Mouse (Mus musculus) forebrain, embryonic 12.5 days (tissue): ENCODE measurements around the gene Phactr1. TPM values are rescaled to one million over a fixed set of nuclear protein-coding genes. Genes with fewer than 3 reads are reported as not detected.

ENCODE experiments used
- ATAC-seq: fragments of 200-750 bp; cut with Nextera tagmentation; 2 replicates; pipeline ENCODE4 v1.8.0; 2017; ENCODE audit warnings: moderate TSS enrichment; ENCODE audit not compliant: low FRiP score
- H3K27ac ChIP-seq: fragments of 300-500 bp; sonication (generic); 2 replicates; pipeline ENCODE4 v1.5.1; 2016; ENCODE audit warnings: mild to moderate bottlenecking
- H3K27me3 ChIP-seq: fragments of 300-500 bp; sonication (generic); 2 replicates; pipeline ENCODE4 v1.6.1; 2016; ENCODE audit warnings: mild to moderate bottlenecking
- H3K36me3 ChIP-seq: fragments of 300-500 bp; sonication (generic); replicated peaks from 2 replicates; pipeline ENCODE4 v1.6.1; 2016; ENCODE audit warnings: mild to moderate bottlenecking
- H3K4me1 ChIP-seq: fragments of 300-500 bp; sonication (generic); 2 replicates; pipeline ENCODE4 v1.6.1; 2016
- H3K4me2 ChIP-seq: fragments of 300-500 bp; sonication (generic); 2 replicates; pipeline ENCODE4 v1.6.1; 2016; ENCODE audit warnings: mild to moderate bottlenecking, moderate library complexity
- H3K4me3 ChIP-seq: fragments of 300-500 bp; sonication (generic); replicated peaks from 2 replicates; pipeline ENCODE4 v1.5.1; 2016; ENCODE audit warnings: mild to moderate bottlenecking
- H3K9ac ChIP-seq: fragments of 300-500 bp; sonication (generic); 2 replicates; pipeline ENCODE4 v1.6.1; 2016; ENCODE audit warnings: mild to moderate bottlenecking
- H3K9me3 ChIP-seq: fragments of 300-500 bp; sonication (generic); 2 replicates; pipeline ENCODE4 v1.6.1; 2016
- WGBS: fragments of 180-500 bp; shearing (Covaris S2); methylation state at CpG from one replicate; pipeline ENCODE4 v1.1.7; 2016; 5-methylcytosine and 5-hydroxymethylcytosine counted together
- polyA plus RNA-seq: library from polyadenylated mRNA; unstranded; fragments of >200 nt; fragmentation: Nextera tagmentation; extraction: Ambion mirVana; gene quantifications from 2 replicates; pipeline ENCODE4 v1.2.1, GENCODE M21; 2016

Phactr1 gene
- polyA plus RNA-seq, 1 experiment from 2014 or later: 17.4 TPM

DNA sequence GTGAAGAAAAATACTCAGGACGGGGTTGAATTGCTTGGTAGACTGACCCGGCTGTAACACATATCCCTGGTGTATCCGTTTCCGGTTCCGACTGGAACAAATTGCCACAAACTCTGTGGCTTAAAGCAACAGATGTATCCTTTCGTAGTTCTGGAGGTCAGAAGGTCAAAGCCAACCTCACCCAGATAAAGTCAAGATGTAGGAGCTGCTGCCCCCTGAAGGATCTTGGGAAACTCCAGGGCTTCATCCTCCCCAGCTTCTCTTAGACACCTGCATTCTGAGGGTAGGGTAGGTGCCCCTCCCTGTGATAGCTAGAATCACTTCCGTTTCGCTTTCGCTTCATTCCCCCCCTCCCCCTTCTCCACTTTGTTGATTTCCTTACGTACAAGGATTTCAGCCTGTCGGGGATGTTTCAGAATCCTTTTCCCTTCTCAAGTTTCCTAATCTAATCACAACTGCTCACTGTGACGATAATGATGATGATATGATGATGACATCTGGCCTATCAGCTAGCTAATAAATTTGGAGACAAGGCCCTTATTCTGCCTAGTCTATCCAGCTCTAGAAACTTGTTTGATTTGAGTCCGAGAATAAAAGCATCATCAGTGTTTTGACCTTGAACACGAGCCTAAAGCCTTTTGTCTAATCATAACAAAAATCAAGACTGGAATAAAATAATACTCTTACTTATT lies 203.8 kb downstream of the Phactr1 start:
- Histone ChIP-seq H3K36me3 (no peaks in the 10 kb centered on the region), H3K27me3 (no peaks in the 10 kb centered on the region), H3K9ac (no peak overlapping the region), H3K27ac (no peak overlapping the region), H3K9me3 (no peaks in the 10 kb centered on the region), H3K4me3 (no peak overlapping the region), H3K4me2 (no peak overlapping the region), H3K4me1 (no peaks in the 10 kb centered on the region)
- WGBS: 70% methylated on average over 14 of the region's 14 CpGs
- ATAC-seq: no peak

DNA sequence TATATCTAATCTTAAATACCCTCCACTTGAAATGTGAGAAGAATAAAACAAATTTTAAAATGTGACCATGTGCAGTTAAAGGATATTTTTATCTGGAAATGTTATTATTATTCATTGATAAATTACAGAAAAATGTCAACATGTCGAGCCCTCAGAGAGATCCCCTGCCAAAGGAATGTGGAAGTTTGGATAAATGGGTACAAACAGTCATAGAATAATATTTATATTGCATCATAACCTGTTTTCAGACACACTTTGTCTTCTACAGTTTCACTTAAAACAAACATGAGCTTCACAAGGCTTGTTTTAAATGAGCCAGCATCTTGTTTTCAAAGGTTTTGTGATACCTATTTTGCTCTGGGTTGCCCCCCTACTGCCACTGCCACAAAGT lies 204.3 kb downstream of the Phactr1 start:
- no peak overlapping the region for H3K27ac ChIP-seq
- H3K4me1 ChIP-seq: no peaks in the 10 kb centered on the region
- 82% methylated on average over 1 of the region's 1 CpGs for WGBS
- H3K9me3 ChIP-seq: no peaks in the 10 kb centered on the region
- no peaks in the 10 kb centered on the region for H3K27me3 ChIP-seq
- H3K9ac ChIP-seq: no peak overlapping the region
- H3K4me2 ChIP-seq: no peak overlapping the region
- ATAC-seq: no peak
- no peaks in the 10 kb centered on the region for H3K36me3 ChIP-seq
- no peak overlapping the region for H3K4me3 ChIP-seq

DNA sequence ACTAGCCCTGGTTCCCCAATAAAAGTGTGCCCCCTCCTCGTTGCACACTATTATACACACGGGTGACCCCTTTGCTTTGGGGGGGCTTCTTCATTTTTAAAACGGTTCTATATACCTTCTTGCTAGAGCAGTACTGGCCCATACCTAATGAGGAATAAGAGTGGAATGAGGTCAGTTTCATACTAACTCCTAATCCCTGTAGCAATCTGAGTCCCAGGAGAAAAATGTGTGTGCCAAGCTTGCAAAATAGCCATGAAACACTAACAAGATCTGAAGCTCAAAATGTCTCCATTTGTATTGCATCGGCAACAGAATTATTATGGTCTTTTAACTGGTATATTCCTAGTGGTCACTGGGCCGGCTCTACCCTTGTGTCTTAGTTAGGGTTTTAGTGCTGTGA lies 207.3 kb downstream of the Phactr1 start:
- Histone ChIP-seq H3K4me2 (no peak overlapping the region), H3K27me3 (no peaks in the 10 kb centered on the region), H3K4me1 (no peaks in the 10 kb centered on the region), H3K9ac (no peak overlapping the region), H3K36me3 (no peaks in the 10 kb centered on the region), H3K9me3 (no peaks in the 10 kb centered on the region), H3K4me3 (no peak overlapping the region), H3K27ac (no peak overlapping the region)
- 88% methylated on average over 5 of the region's 5 CpGs for WGBS
- ATAC-seq: no peak

DNA sequence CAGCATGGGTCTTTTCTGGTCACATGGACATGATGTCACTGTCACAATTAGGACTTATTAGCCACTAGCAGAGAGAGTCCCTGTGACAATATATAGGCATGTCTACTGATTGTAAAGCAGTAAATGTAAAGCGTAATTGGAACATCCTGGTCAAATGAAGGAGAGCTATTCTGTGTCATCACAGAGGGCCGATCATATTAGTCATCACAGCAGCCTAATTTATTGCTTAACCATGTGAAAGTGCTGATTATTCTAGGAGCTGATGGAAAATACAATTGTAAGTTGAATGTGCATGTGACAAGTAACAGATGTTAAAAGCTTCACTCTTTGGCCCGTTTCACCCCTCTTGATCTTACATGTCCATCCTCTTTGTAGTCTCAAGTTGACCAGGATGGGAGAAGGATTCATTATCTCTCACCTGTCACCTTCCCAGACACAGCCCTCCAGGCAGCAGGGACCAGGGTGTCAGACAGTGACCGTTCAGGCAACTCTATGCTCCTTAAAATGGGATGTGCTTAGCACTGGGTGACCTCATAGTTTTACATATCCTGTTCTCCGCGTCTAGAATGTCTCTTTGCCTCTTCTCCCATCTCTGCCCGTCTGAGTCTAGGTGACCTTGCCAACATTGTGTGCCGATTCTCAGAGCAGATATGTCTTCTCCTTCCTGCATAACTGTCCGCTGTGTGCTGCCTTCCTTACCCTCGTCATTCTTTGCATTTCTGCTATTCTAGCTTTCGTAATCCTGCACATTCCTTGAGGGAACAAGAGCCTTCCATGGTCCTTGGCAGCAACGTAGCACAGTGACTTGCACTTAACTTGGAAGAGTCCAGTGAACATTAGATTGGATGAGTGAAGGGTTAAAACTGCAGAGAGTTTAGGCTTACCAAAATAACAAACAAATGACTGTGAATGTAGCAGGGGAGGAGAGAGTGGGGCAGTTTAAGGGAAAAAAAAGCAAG lies 209.4 kb downstream of the Phactr1 start:
- Histone ChIP-seq H3K9ac (no peak overlapping the region), H3K36me3 (no peaks in the 10 kb centered on the region), H3K4me2 (no peak overlapping the region), H3K9me3 (no peaks in the 10 kb centered on the region), H3K27ac (no peak overlapping the region), H3K27me3 (no peaks in the 10 kb centered on the region), H3K4me3 (no peak overlapping the region), H3K4me1 (no peaks in the 10 kb centered on the region)
- 84% methylated on average over 12 of the region's 12 CpGs for WGBS
- no peak for ATAC-seq

- Histone ChIP-seq H3K4me2 (no peak overlapping the region), H3K36me3 (no peaks in the 10 kb centered on the region), H3K27me3 (no peaks in the 10 kb centered on the region), H3K9ac (no peak overlapping the region), H3K27ac (no peak overlapping the region), H3K9me3 (no peaks in the 10 kb centered on the region), H3K4me1 (no peaks in the 10 kb centered on the region), H3K4me3 (no peak overlapping the region)
- no peak for ATAC-seq
- WGBS: 87% methylated on average over 5 of the region's 5 CpGs
These were observed 210.2 kb downstream of the Phactr1 start for GRCm38 (mm10) chr13:42890651-42891050.

GRCm38 (mm10) chr13:42894016-42894415 lies 213.6 kb downstream of the Phactr1 start:
- H3K36me3 ChIP-seq: no peaks in the 10 kb centered on the region
- no peaks in the 10 kb centered on the region for H3K9me3 ChIP-seq
- 92% methylated on average over 10 of the region's 10 CpGs for WGBS
- H3K4me2 ChIP-seq: no peak overlapping the region
- H3K9ac ChIP-seq: no peak overlapping the region
- no peaks in the 10 kb centered on the region for H3K4me1 ChIP-seq
- ATAC-seq: no peak
- H3K27me3 ChIP-seq: no peaks in the 10 kb centered on the region
- no peak overlapping the region for H3K4me3 ChIP-seq
- no peak overlapping the region for H3K27ac ChIP-seq

- H3K27me3 ChIP-seq: no peaks in the 10 kb centered on the region
- H3K27ac ChIP-seq: no peak overlapping the region
- H3K9me3 ChIP-seq: no peaks in the 10 kb centered on the region
- WGBS: 93% methylated on average over 12 of the region's 12 CpGs
- no peaks in the 10 kb centered on the region for H3K36me3 ChIP-seq
- no peaks in the 10 kb centered on the region for H3K4me1 ChIP-seq
- H3K4me3 ChIP-seq: no peak overlapping the region
- no peak for ATAC-seq
- H3K4me2 ChIP-seq: no peak overlapping the region
- H3K9ac ChIP-seq: no peak overlapping the region
These were observed 214.2 kb downstream of the Phactr1 start for GRCm38 (mm10) chr13:42894598-42894997.

GRCm38 (mm10) chr13:42895980-42896379 lies 215.6 kb downstream of the Phactr1 start:
- Histone ChIP-seq H3K9ac (no peak overlapping the region), H3K9me3 (no peaks in the 10 kb centered on the region), H3K36me3 (no peaks in the 10 kb centered on the region), H3K4me3 (no peak overlapping the region), H3K4me2 (no peak overlapping the region), H3K4me1 (no peaks in the 10 kb centered on the region), H3K27me3 (no peaks in the 10 kb centered on the region), H3K27ac (no peak overlapping the region)
- 72% methylated on average over 3 of the region's 3 CpGs for WGBS
- no peak for ATAC-seq

- Histone ChIP-seq H3K27me3 (no peaks in the 10 kb centered on the region), H3K27ac (no peak overlapping the region), H3K36me3 (no peaks in the 10 kb centered on the region), H3K4me3 (no peak overlapping the region), H3K9me3 (no peaks in the 10 kb centered on the region), H3K4me1 (peaks cover 7% of the 10 kb centered on the region; the same call in 1 of the 2 replicates), H3K4me2 (no peak overlapping the region), H3K9ac (no peak overlapping the region)
- ATAC-seq: 0 out of 2 replicates have a peak, but pooled peaks have one; percentile 14
- WGBS: 77% methylated on average over 3 of the region's 3 CpGs
These were observed 219.2 kb downstream of the Phactr1 start for GRCm38 (mm10) chr13:42899611-42900010.

GRCm38 (mm10) chr13:42901837-42902236 lies 221.4 kb downstream of the Phactr1 start:
- no peak overlapping the region for H3K27ac ChIP-seq
- H3K9me3 ChIP-seq: no peaks in the 10 kb centered on the region
- H3K9ac ChIP-seq: no peak overlapping the region
- peaks cover 7% of the 10 kb centered on the region; the same call in 1 of the 2 replicates for H3K4me1 ChIP-seq
- ATAC-seq: no peak
- no peak overlapping the region for H3K4me2 ChIP-seq
- H3K4me3 ChIP-seq: no peak overlapping the region
- WGBS: 97% methylated on average over 2 of the region's 2 CpGs
- no peaks in the 10 kb centered on the region for H3K36me3 ChIP-seq
- no peaks in the 10 kb centered on the region for H3K27me3 ChIP-seq

DNA sequence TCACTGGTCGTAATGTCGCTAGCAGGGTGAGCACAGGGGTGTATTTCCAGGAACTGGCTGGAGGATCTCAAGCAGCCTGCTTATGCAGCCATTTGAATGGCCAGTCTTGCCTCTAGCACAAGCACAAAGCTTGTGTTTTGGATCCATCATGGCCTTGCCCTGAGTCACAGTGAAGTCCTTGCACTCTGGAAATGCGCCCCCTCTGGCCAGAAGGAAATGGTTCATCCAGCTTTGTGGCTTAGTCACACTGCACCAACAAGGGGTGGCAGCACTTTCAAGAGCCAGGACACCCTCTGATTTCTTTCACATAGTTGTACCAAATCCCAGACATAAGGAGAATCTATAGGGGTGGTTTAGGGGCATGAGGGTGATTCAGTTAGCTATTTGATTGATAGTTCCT lies 222.4 kb downstream of the Phactr1 start:
- Histone ChIP-seq H3K4me2 (no peak overlapping the region), H3K36me3 (no peaks in the 10 kb centered on the region), H3K27me3 (no peaks in the 10 kb centered on the region), H3K9ac (no peak overlapping the region), H3K27ac (no peak overlapping the region), H3K4me3 (no peak overlapping the region), H3K4me1 (peaks cover 7% of the 10 kb centered on the region; the same call in 1 of the 2 replicates), H3K9me3 (no peaks in the 10 kb centered on the region)
- WGBS: 85% methylated on average over 3 of the region's 3 CpGs
- no peak for ATAC-seq

- H3K4me3 ChIP-seq: no peak overlapping the region
- no peak overlapping the region for H3K27ac ChIP-seq
- no peaks in the 10 kb centered on the region for H3K9me3 ChIP-seq
- no peaks in the 10 kb centered on the region for H3K36me3 ChIP-seq
- ATAC-seq: no peak
- peaks cover 7% of the 10 kb centered on the region; the same call in 1 of the 2 replicates for H3K4me1 ChIP-seq
- no peaks in the 10 kb centered on the region for H3K27me3 ChIP-seq
- WGBS: 86% methylated on average over 4 of the region's 4 CpGs
- H3K4me2 ChIP-seq: no peak overlapping the region
- no peak overlapping the region for H3K9ac ChIP-seq
These were observed 225.4 kb downstream of the Phactr1 start for GRCm38 (mm10) chr13:42905818-42906217.
